Mouse (Mus musculus) stomach, embryonic 14.5 days (tissue): ENCODE measurements around the gene Nr1h4. TPM values are rescaled to one million over a fixed set of nuclear protein-coding genes. Genes with fewer than 3 reads are reported as not detected.
A peak's percentile ranks its signal among the peaks of the same experiment; 100 is the strongest.

Source experiments
- ATAC-seq: fragments of 200-750 bp; cut with Nextera tagmentation; 2 replicates; pipeline ENCODE4 v1.8.0; 2017; ENCODE audit warnings: low read depth, moderate TSS enrichment; ENCODE audit not compliant: insufficient number of reproducible peaks, insufficient read depth, low FRiP score
- H3K27ac ChIP-seq: fragments of 300-500 bp; sonication (generic); 2 replicates; pipeline ENCODE4 v1.5.1; 2014; ENCODE audit warnings: mild to moderate bottlenecking, low read length, moderate library complexity, mixed read lengths
- H3K27me3 ChIP-seq: fragments of 300-500 bp; sonication (generic); 2 replicates; pipeline ENCODE4 v1.6.1; 2014; ENCODE audit warnings: low read length, control low read depth, mixed read lengths; ENCODE audit not compliant: control insufficient read depth, insufficient read depth
- H3K36me3 ChIP-seq: fragments of 300-500 bp; sonication (generic); 2 replicates; pipeline ENCODE4 v1.6.1; 2014; ENCODE audit warnings: mild to moderate bottlenecking, control low read depth, low read length, moderate library complexity, mixed read lengths; ENCODE audit not compliant: control insufficient read depth, insufficient read depth
- H3K4me1 ChIP-seq: fragments of 300-500 bp; sonication (generic); 2 replicates; pipeline ENCODE4 v1.6.1; 2014; ENCODE audit warnings: low read length, control low read depth, mixed read lengths; ENCODE audit not compliant: control insufficient read depth, insufficient read depth
- H3K4me2 ChIP-seq: fragments of 300-500 bp; sonication (generic); replicated peaks from 2 replicates; pipeline ENCODE4 v1.6.1; 2014; ENCODE audit warnings: low read depth, low read length, control low read depth
- H3K4me3 ChIP-seq: fragments of 300-500 bp; sonication (generic); 2 replicates; pipeline ENCODE4 v1.5.1; 2014; ENCODE audit warnings: low read depth, low read length, control low read depth
- H3K9ac ChIP-seq: fragments of 300-500 bp; sonication (generic); replicated peaks from 2 replicates; pipeline ENCODE4 v1.6.1; 2014; ENCODE audit warnings: low read depth, mild to moderate bottlenecking, control low read depth, low read length, moderate library complexity, mixed read lengths
- H3K9me3 ChIP-seq: fragments of 300-500 bp; sonication (generic); 2 replicates; pipeline ENCODE4 v1.6.1; 2016; ENCODE audit warnings: low read depth, low read length, control low read depth; ENCODE audit not compliant: control insufficient read depth
- WGBS: fragments of 180-500 bp; shearing (Covaris S2); extraction: QIAGEN DNeasy Blood & Tissue Kit; methylation state at CpG from one replicate; pipeline ENCODE4 v1.1.7; 2014; 5-methylcytosine and 5-hydroxymethylcytosine counted together
- polyA plus RNA-seq: library from polyadenylated mRNA; unstranded; fragments of >200 nt; fragmentation: Nextera tagmentation; extraction: Ambion mirVana; gene quantifications from 2 replicates; pipeline ENCODE4 v1.2.1, GENCODE M21; 2014

Nr1h4 gene
- polyA plus RNA-seq, 1 experiment from 2014 or later = 1.9 TPM

GRCm38 (mm10) chr10:89460972-89461371, 72.4 kb downstream of the Nr1h4 start:
- 87% methylated on average over 11 of the region's 11 CpGs for WGBS
- Histone ChIP-seq H3K36me3 (no peaks in the 10 kb centered on the region), H3K9ac (no peak overlapping the region), H3K4me1 (peaks cover 4% of the 10 kb centered on the region; the same call in 1 of the 2 replicates), H3K27ac (no peak overlapping the region), H3K27me3 (no peaks in the 10 kb centered on the region), H3K9me3 (no peaks in the 10 kb centered on the region), H3K4me2 (no peak overlapping the region), H3K4me3 (no peak overlapping the region)
- ATAC-seq = no peak

- ATAC-seq = no peak
These were observed 74.6 kb downstream of the Nr1h4 start for GRCm38 (mm10) chr10:89458770-89459169.

GRCm38 (mm10) chr10:89453794-89454193, 79.6 kb downstream of the Nr1h4 start:
- no peak overlapping the region for H3K4me3 ChIP-seq
- H3K4me2 ChIP-seq = no peak overlapping the region
- no peaks in the 10 kb centered on the region for H3K36me3 ChIP-seq
- H3K9ac ChIP-seq = no peak overlapping the region
- no peaks in the 10 kb centered on the region for H3K9me3 ChIP-seq
- H3K27me3 ChIP-seq = no peaks in the 10 kb centered on the region
- WGBS = 78% methylated on average over 3 of the region's 3 CpGs
- H3K27ac ChIP-seq = no peak overlapping the region
- H3K4me1 ChIP-seq = no peaks in the 10 kb centered on the region
- no peak for ATAC-seq

More at GRCm38 (mm10) chr10:89458770-89459169, 74.6 kb downstream of the Nr1h4 start:
- H3K9me3 ChIP-seq = no peaks in the 10 kb centered on the region
- no peaks in the 10 kb centered on the region for H3K36me3 ChIP-seq
- no peak overlapping the region for H3K4me3 ChIP-seq
- WGBS = 67% methylated on average over 3 of the region's 3 CpGs
- H3K4me1 ChIP-seq = peaks cover 4% of the 10 kb centered on the region; the same call in 1 of the 2 replicates
- no peak overlapping the region for H3K27ac ChIP-seq
- H3K4me2 ChIP-seq = no peak overlapping the region
- H3K27me3 ChIP-seq = no peaks in the 10 kb centered on the region
- no peak overlapping the region for H3K9ac ChIP-seq

- WGBS = 83% methylated on average over 15 of the region's 15 CpGs
- Histone ChIP-seq H3K9ac (no peak overlapping the region), H3K36me3 (no peaks in the 10 kb centered on the region)
These were observed 80.2 kb downstream of the Nr1h4 start for GRCm38 (mm10) chr10:89453068-89453641.

GRCm38 (mm10) chr10:89450411-89450810, 83.0 kb downstream of the Nr1h4 start:
- Histone ChIP-seq H3K27ac (no peak overlapping the region), H3K9me3 (no peaks in the 10 kb centered on the region), H3K4me2 (no peak overlapping the region), H3K36me3 (no peaks in the 10 kb centered on the region), H3K9ac (no peak overlapping the region), H3K4me3 (no peak overlapping the region), H3K27me3 (no peaks in the 10 kb centered on the region), H3K4me1 (no peaks in the 10 kb centered on the region)
- WGBS = 53% methylated on average over 10 of the region's 10 CpGs
- ATAC-seq = no peak

More at GRCm38 (mm10) chr10:89453068-89453641, 80.2 kb downstream of the Nr1h4 start:
- Histone ChIP-seq H3K27me3 (no peaks in the 10 kb centered on the region), H3K9me3 (no peaks in the 10 kb centered on the region), H3K4me3 (no peak overlapping the region), H3K4me1 (no peaks in the 10 kb centered on the region), H3K4me2 (no peak overlapping the region), H3K27ac (no peak overlapping the region)
- ATAC-seq = no peak

- H3K9ac ChIP-seq = no peak overlapping the region
- no peak overlapping the region for H3K27ac ChIP-seq
- 0 out of 2 replicates have a peak, but pooled peaks cover 4% of the 10 kb centered on the region for H3K4me1 ChIP-seq
- peak overlapping the region; percentile 65; the same call in 1 of the 2 replicates for H3K4me3 ChIP-seq
- H3K36me3 ChIP-seq = no peaks in the 10 kb centered on the region; the same call in 1 of the 2 replicates
- no peaks in the 10 kb centered on the region for H3K27me3 ChIP-seq
- H3K4me2 ChIP-seq = peak overlapping the region; percentile 74
- 47% methylated on average over 3 of the region's 3 CpGs for WGBS
- no peaks in the 10 kb centered on the region for H3K9me3 ChIP-seq
- ATAC-seq = no peak
These were observed 89.0 kb downstream of the Nr1h4 start for GRCm38 (mm10) chr10:89444381-89444780.

GRCm38 (mm10) chr10:89443623-89444151, 89.7 kb downstream of the Nr1h4 start, which contains the start of gene Gas2l3:
Gene Gas2l3, minus strand, starts transcription at chr10:89443967.
- H3K36me3 ChIP-seq = no peaks in the 10 kb centered on the region; the same call in 1 of the 2 replicates
- no peaks in the 10 kb centered on the region for H3K9me3 ChIP-seq
- 0 out of 2 replicates have a peak, but pooled peaks cover 4% of the 10 kb centered on the region for H3K4me1 ChIP-seq
- peak within 1 kb of the TSS; percentile 65 for H3K4me3 ChIP-seq
- H3K4me2 ChIP-seq = peak within 1 kb of the TSS; percentile 74
- ATAC-seq = peak; percentile 96
- WGBS = under 1% methylated on average over 39 of the region's 39 CpGs
- peak within 1 kb of the TSS; percentile 57 for H3K9ac ChIP-seq
- peak within 1 kb of the TSS; percentile 61 for H3K27ac ChIP-seq
- H3K27me3 ChIP-seq = no peaks in the 10 kb centered on the region

- Histone ChIP-seq H3K27me3 (no peaks in the 10 kb centered on the region), H3K4me1 (0 out of 2 replicates have a peak, but pooled peaks cover 4% of the 10 kb centered on the region), H3K9ac (peak overlapping the region; percentile 57), H3K4me3 (peak overlapping the region; percentile 65), H3K27ac (no peak overlapping the region), H3K4me2 (peak overlapping the region; percentile 74), H3K36me3 (no peaks in the 10 kb centered on the region; the same call in 1 of the 2 replicates), H3K9me3 (no peaks in the 10 kb centered on the region)
- under 1% methylated on average over 17 of the region's 17 CpGs for WGBS
- ATAC-seq = peak; percentile 25; the same call in 1 of the 2 replicates
These were observed 90.2 kb downstream of the Nr1h4 start for GRCm38 (mm10) chr10:89443115-89443622.
